Mouse (Mus musculus): ENCODE measurements around the gene Cenpe.

GRCm38 (mm10) chr3:135272627-135273026 lies 60.3 kb downstream of the Cenpe start:
- no peak for TF ChIP-seq CTCF (IDR thresholded peaks at IDR 0.05; ENCODE audit: extremely low read depth, insufficient read depth, low read length)
- no peak for TF ChIP-seq POLR2A (IDR thresholded peaks at IDR 0.05; ENCODE audit: extremely low read depth, insufficient read depth, low read length)

Measured in cortical plate, adult 2 months (tissue).